Mouse (Mus musculus) CH12.LX (cell line): ENCODE measurements around the gene Gp5. TPM values are rescaled to one million over a fixed set of nuclear protein-coding genes. Genes with fewer than 3 reads are reported as not detected.

Source experiments
- DNase-seq: peaks from one replicate; pipeline ENCODE4 v3.0.0-alpha.2; 2013; ENCODE audit errors: extremely low read depth
- H3K27ac ChIP-seq: 2 replicates; pipeline ENCODE4 v1.5.1; 2012; ENCODE audit warnings: low read depth, mild to moderate bottlenecking, control low read depth, moderate library complexity; ENCODE audit not compliant: insufficient read depth
- H3K27me3 ChIP-seq: replicated peaks from 2 replicates; pipeline ENCODE3; 2012; ENCODE audit warnings: inconsistent platforms
- H3K36me3 ChIP-seq, 2 experiments: replicated peaks in 1 of 2; 2 replicates each; pipeline versions ENCODE3 to v1.6.1; 2012; ENCODE audit warnings: inconsistent platforms in 1 of 2, low read length in 1 of 2, mild to moderate bottlenecking in 1 of 2, mixed read lengths in 1 of 2, moderate library complexity in 1 of 2; ENCODE audit not compliant: control insufficient read depth in 1 of 2, insufficient read depth in 1 of 2
- H3K4me1 ChIP-seq, 2 experiments: 2 replicates each; pipeline ENCODE4 v1.6.1; 2012; ENCODE audit warnings: inconsistent platforms in 1 of 2, moderate library complexity in 1 of 2; ENCODE audit not compliant: insufficient read depth in 2 of 2, control insufficient read depth in 1 of 2
- H3K4me2 ChIP-seq: 2 replicates; pipeline ENCODE4 v1.6.1; 2012; ENCODE audit warnings: low read depth, mild to moderate bottlenecking, control low read depth; ENCODE audit not compliant: poor library complexity, insufficient read depth, severe bottlenecking
- H3K4me3 ChIP-seq, 3 experiments: fragments of 150-350 bp in 1 of 3; sonication (generic) in 1 of 3; replicated peaks in 1 of 3; 2 replicates each; pipeline versions ENCODE3 to v1.5.1; 2011 to 2012; ENCODE audit warnings: low read depth in 2 of 3, low read length in 2 of 3, mild to moderate bottlenecking in 2 of 3, moderate library complexity in 2 of 3, control low read depth in 1 of 3, improper control_type of control experiment in 1 of 3, inconsistent platforms in 1 of 3, mixed read lengths in 1 of 3; ENCODE audit not compliant: poor library complexity in 1 of 3
- H3K79me2 ChIP-seq: replicated peaks from 2 replicates; pipeline ENCODE4 v1.6.1; 2012; ENCODE audit warnings: mild to moderate bottlenecking, moderate library complexity; ENCODE audit not compliant: control insufficient read depth, poor library complexity, insufficient read depth, severe bottlenecking; ENCODE audit errors: extremely low read depth
- H3K9ac ChIP-seq: 2 replicates; pipeline ENCODE4 v1.6.1; 2012; ENCODE audit warnings: low read depth, mild to moderate bottlenecking, control low read depth, moderate library complexity; ENCODE audit not compliant: insufficient read depth
- H3K9me3 ChIP-seq: replicated peaks from 2 replicates; pipeline ENCODE3; 2012; ENCODE audit warnings: low read length, inconsistent platforms, mixed read lengths
- BHLHE40 ChIP-seq: IDR thresholded peaks from 2 replicates; pipeline ENCODE4 v1.6.1; 2011; ENCODE audit warnings: mild to moderate bottlenecking, low read depth, low read length, improper control_type of control experiment
- CHD1 ChIP-seq: IDR thresholded peaks from 2 replicates; pipeline ENCODE4 v1.6.1; 2012; ENCODE audit warnings: low read depth, low read length, improper control_type of control experiment, inconsistent platforms
- CTCF ChIP-seq, 2 experiments: IDR thresholded peaks in 1 of 2; conservative IDR thresholded peaks in 1 of 2; 2 replicates each; pipeline ENCODE4 v1.5.1; 2011 to 2012; ENCODE audit warnings: low read depth in 2 of 2, low read length in 2 of 2, improper control_type of control experiment in 1 of 2, inconsistent platforms in 1 of 2, mild to moderate bottlenecking in 1 of 2, moderate library complexity in 1 of 2
- E2F4 ChIP-seq: IDR thresholded peaks from 2 replicates; pipeline ENCODE4 v1.6.1; 2011; ENCODE audit warnings: low read depth, low read length, improper control_type of control experiment; ENCODE audit not compliant: insufficient replicate concordance
- ELF1 ChIP-seq: IDR thresholded peaks from 2 replicates; pipeline ENCODE4 v1.6.1; 2014; ENCODE audit warnings: low read depth, mild to moderate bottlenecking, inconsistent platforms, low read length, improper control_type of control experiment
- HCFC1 ChIP-seq: IDR thresholded peaks from 2 replicates; pipeline ENCODE4 v1.6.1; 2012; ENCODE audit warnings: low read depth, mild to moderate bottlenecking, inconsistent platforms, low read length, improper control_type of control experiment
- MAFK ChIP-seq: IDR thresholded peaks from 2 replicates; pipeline ENCODE4 v1.6.1; 2011; ENCODE audit warnings: low read length, improper control_type of control experiment; ENCODE audit not compliant: insufficient replicate concordance
- MAX ChIP-seq: IDR thresholded peaks from 2 replicates; pipeline ENCODE4 v1.6.1; 2011; ENCODE audit warnings: low read length, improper control_type of control experiment
- MXI1 ChIP-seq: IDR thresholded peaks from 2 replicates; pipeline ENCODE4 v1.6.1; 2011; ENCODE audit warnings: mild to moderate bottlenecking, low read depth, low read length, improper control_type of control experiment
- MYC ChIP-seq: IDR thresholded peaks from 2 replicates; pipeline ENCODE4 v1.6.1; 2011; ENCODE audit warnings: low read depth, mild to moderate bottlenecking, improper control_type of control experiment, low read length
- NRF1 ChIP-seq: IDR thresholded peaks from 2 replicates; pipeline ENCODE4 v1.6.1; 2014; ENCODE audit warnings: low read depth, mild to moderate bottlenecking, inconsistent platforms, low read length, improper control_type of control experiment, moderate library complexity
- POLR2A ChIP-seq: IDR thresholded peaks from 2 replicates; pipeline ENCODE4 v1.6.1; 2011; ENCODE audit warnings: low read depth, mild to moderate bottlenecking, improper control_type of control experiment, low read length
- SIN3A ChIP-seq: IDR thresholded peaks from 2 replicates; pipeline ENCODE4 v1.6.1; 2012; ENCODE audit warnings: low read length, improper control_type of control experiment, inconsistent platforms
- SMC3 ChIP-seq: IDR thresholded peaks from 2 replicates; pipeline ENCODE4 v1.6.1; 2011; ENCODE audit warnings: low read depth, low read length, improper control_type of control experiment
- USF1 ChIP-seq: IDR thresholded peaks from 2 replicates; pipeline ENCODE4 v1.6.1; 2014; ENCODE audit warnings: low read depth, mild to moderate bottlenecking, inconsistent platforms, low read length, improper control_type of control experiment
- ZKSCAN1 ChIP-seq: IDR thresholded peaks from 2 replicates; pipeline ENCODE4 v1.6.1; 2012; ENCODE audit warnings: low read depth, inconsistent platforms, low read length, improper control_type of control experiment, borderline replicate concordance
- ZNF384 ChIP-seq: IDR thresholded peaks from 2 replicates; pipeline ENCODE4 v1.6.1; 2012; ENCODE audit warnings: low read depth, low read length, improper control_type of control experiment, inconsistent platforms
- dilution Hi-C: fragments of 300-500 bp; cut with MboI; formaldehyde crosslinking; loops from 2 replicates; pipeline ENCODE4 v1.14.3; 2020; ENCODE audit warnings: low sequenced_read_pairs; ENCODE audit not compliant: extremely low pct_unique_long_range_greater_than_20kb, extremely low pct_ligation_motif_present
- in situ Hi-C: fragments of 300-500 bp; cut with MboI; formaldehyde crosslinking; loops from 3 replicates; pipeline ENCODE4 v1.14.3; 2019; ENCODE audit warnings: low sequenced_read_pairs, low pct_ligation_motif_present, low pct_unique_long_range_greater_than_20kb, mixed read lengths
- polyA plus RNA-seq: library from polyadenylated mRNA; unstranded; fragments of >175 nt; gene quantifications from 2 replicates; pipeline ENCODE4 v1.2.1, GENCODE M21; 2012; ENCODE audit warnings: low read depth; ENCODE audit not compliant: insufficient read length
- total RNA-seq, 2 experiments: library from RNA; depleted of rRNA; stranded (reverse); fragments of 300-350 nt in 1 of 2; fragments of >200 nt in 1 of 2; gene quantifications; 2 replicates each; pipeline ENCODE4 v1.2.3; 2012 to 2014

Gene Gp5
- total and polyA plus RNA-seq, 3 experiments, result 0.25 TPM; not detected in 2

DNA sequence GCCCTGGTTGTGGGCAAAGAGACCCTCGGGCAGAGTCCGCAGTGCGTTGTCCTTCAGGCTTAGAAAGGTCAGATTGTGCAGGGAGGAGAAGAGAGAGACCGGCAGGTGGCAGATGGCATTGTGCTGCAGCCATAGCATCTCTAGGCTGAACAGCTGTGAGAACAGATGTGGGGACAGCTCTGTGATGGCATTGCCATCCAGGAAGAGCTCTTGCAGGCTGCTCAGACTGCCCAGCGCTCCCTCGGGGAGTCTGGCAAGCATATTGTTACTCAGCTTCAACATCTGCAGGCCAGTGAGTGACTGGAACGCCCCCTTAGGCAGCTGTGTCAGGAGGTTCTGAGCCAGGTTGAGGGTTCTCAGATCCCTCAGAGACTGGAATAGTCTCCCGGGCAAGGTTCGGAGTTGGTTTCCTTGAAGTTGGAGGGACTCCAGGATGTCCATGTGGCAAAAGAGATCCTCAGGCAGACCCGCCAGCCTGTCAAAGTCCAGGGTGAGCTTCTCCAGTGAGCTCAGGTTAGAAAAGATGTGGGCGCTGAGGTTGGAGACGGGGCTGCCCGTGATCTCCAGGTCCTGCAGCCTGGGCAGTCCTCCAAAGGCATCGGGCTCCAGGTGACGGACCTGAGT lies 50.5 kb downstream of the Gp5 start:
- DNase-seq, result no peak
- in situ Hi-C loops, result loop anchor here (25.0 kb wide), 2 partner anchors 802 to 1102 kb away; no protein-coding TSS in a partner anchor
- dilution Hi-C loops, result no loop called here
- Histone ChIP-seq H3K4me3 (no peak overlapping the region), H3K9me3 (no peaks in the 10 kb centered on the region), H3K9ac (no peak overlapping the region), H3K36me3 (no peaks in the 10 kb centered on the region), H3K4me2 (no peak overlapping the region), H3K27me3 (peaks cover 1% of the 10 kb centered on the region), H3K79me2 (no peaks in the 10 kb centered on the region), H3K27ac (no peak overlapping the region), H3K4me1 (peaks cover 9 to 19% of the 10 kb centered on the region in 2 experiments)
- no peak for TF ChIP-seq USF1
- peak; percentile 16; the same call in 1 of the 2 replicates for TF ChIP-seq SMC3
- peak in 1 of 2 experiments; percentile 13; a peak in 1 of 4 replicates for TF ChIP-seq CTCF (conservative IDR thresholded peaks at IDR 0.05 in 1 of 2, IDR thresholded peaks at IDR 0.05 in 1 of 2; ENCODE audit: low read depth in 2 of 2, low read length in 2 of 2)

DNA sequence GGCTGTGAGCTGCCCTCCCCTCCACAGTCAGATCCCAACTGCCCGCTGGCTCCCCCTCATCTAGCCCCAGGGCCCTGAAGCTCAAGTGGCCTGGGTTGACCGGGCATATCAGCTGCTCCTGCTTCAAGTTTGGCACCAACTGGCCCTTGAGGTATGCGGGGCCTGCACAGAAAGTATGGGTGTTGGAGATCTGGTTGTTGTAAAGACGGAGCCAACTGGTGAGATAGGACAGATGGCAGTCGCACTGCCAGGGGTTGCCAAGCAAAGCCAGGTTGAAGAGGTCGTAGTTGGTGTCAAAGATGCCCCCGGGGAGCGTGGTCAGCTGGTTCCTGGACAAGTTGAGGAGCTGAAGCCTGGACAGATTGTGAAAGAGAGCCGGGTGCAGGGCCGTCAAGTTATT lies 51.1 kb downstream of the Gp5 start:
- Histone ChIP-seq H3K79me2 (no peaks in the 10 kb centered on the region), H3K9ac (no peak overlapping the region), H3K4me2 (no peak overlapping the region), H3K9me3 (no peaks in the 10 kb centered on the region), H3K4me1 (peaks cover 9 to 19% of the 10 kb centered on the region in 2 experiments)
- in situ Hi-C loops (loop anchor here (25.0 kb wide), 2 partner anchors 803 to 1103 kb away; no protein-coding TSS in a partner anchor), dilution Hi-C loops (no loop called here)
- no peak for DNase-seq
- no peak for TF ChIP-seq ZKSCAN1
- TF ChIP-seq BHLHE40, result no peak
- TF ChIP-seq SIN3A, result no peak
- no peak for TF ChIP-seq POLR2A
- no peak for TF ChIP-seq NRF1
- TF ChIP-seq CHD1, result no peak
- no peak for TF ChIP-seq ZNF384
- no peak for TF ChIP-seq MYC
- TF ChIP-seq, all 38 proteins: peak for 0
- Histone ChIP-seq H3K27me3 (peaks cover 1% of the 10 kb centered on the region), H3K27ac (no peak overlapping the region), H3K4me3 (no peak overlapping the region), H3K36me3 (no peaks in the 10 kb centered on the region)

DNA sequence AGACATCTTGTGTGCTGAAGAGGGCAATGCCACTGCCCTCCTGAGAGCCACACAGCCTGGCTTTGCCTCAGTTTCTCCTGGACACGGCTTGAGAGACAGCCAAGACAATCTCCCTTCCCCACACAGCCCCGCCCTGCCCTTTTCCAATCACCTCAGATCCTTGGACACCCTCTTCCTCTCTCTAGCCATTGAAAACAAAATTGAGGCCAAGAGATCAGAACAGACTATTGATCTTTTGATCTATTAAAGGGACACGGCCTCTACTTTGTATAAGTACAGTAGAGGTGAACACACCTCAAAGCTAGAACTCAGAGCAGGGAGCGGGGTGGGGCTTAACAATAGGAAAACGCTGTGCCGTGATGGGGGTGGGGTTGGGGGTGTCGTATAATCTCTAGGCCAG lies 52.1 kb downstream of the Gp5 start:
- no peaks in the 10 kb centered on the region for H3K36me3 ChIP-seq
- dilution Hi-C loops (no loop called here), in situ Hi-C loops (loop anchor here (25.0 kb wide), 2 partner anchors 804 to 1104 kb away; no protein-coding TSS in a partner anchor)
- no peak for DNase-seq
- H3K9me3 ChIP-seq, result no peaks in the 10 kb centered on the region
- peaks cover 9 to 19% of the 10 kb centered on the region in 2 experiments for H3K4me1 ChIP-seq
- no peak for TF ChIP-seq E2F4
- no peak for TF ChIP-seq HCFC1
- TF ChIP-seq MAFK, result no peak
- TF ChIP-seq ELF1, result no peak
- no peak for TF ChIP-seq NRF1
- no peak for TF ChIP-seq MXI1
- TF ChIP-seq MAX, result no peak
- H3K4me3 ChIP-seq, result no peak overlapping the region
- peaks cover 1% of the 10 kb centered on the region for H3K27me3 ChIP-seq
- H3K4me2 ChIP-seq, result no peak overlapping the region
- no peak overlapping the region for H3K27ac ChIP-seq
- no peak overlapping the region for H3K9ac ChIP-seq
- no peaks in the 10 kb centered on the region for H3K79me2 ChIP-seq
